In genomic region chr5:149678100-149678989, GRCm38 (mm10) we compare ENCODE assay signal across 8 mouse cellular contexts. TPM values are rescaled to one million over a fixed set of nuclear protein-coding genes. Genes with fewer than 3 reads are reported as not detected.
DNase-seq lines count a peak whose midpoint lies in the region; ATAC-seq lines count a peak whose summit lies in the region.

B3glct (plus strand) TSS chr5:149678230.

- H3K9me3 ChIP-seq in intestine, embryonic 16.5 days (ENCODE audit: control insufficient read depth, low read length), result no peaks in the 10 kb centered on the region
- H3K9me3 ChIP-seq in midbrain, embryonic 10.5 days (replicated peaks), result no peaks in the 10 kb centered on the region

- peak within 1 kb of the TSS; percentile 77 for H3K4me3 ChIP-seq in intestine, embryonic 16.5 days (ENCODE audit: low read length)
- H3K4me3 ChIP-seq in midbrain, embryonic 10.5 days, result peak within 1 kb of the TSS; percentile 85

- peak within 1 kb of the TSS; percentile 88 for H3K9ac ChIP-seq in intestine, embryonic 16.5 days (ENCODE audit: low read depth, low read length)

- WGBS in intestine, embryonic 16.5 days, result under 1% methylated on average over 100 of the region's 106 CpGs
- whole genome bisulfite sequencing in midbrain, embryonic 10.5 days, result under 1% methylated on average over 92 of the region's 106 CpGs

- no peaks in the 10 kb centered on the region for H3K27me3 ChIP-seq in intestine, embryonic 16.5 days (replicated peaks; ENCODE audit: control insufficient read depth, insufficient read depth, low read length)
- H3K27me3 ChIP-seq in midbrain, embryonic 10.5 days (ENCODE audit: low read depth, poor library complexity, severe bottlenecking), result 0 out of 2 replicates have a peak, but pooled peaks cover 4% of the 10 kb centered on the region

- H3K27ac ChIP-seq in intestine, embryonic 16.5 days (ENCODE audit: low read length), result peak within 1 kb of the TSS; percentile 77
- peak within 1 kb of the TSS; percentile 97 for H3K27ac ChIP-seq in midbrain, embryonic 10.5 days (replicated peaks)

- intact Hi-C loops in left cerebral cortex, postnatal 36 days (cut with DNase I), result loop anchor here (5.0 to 10.0 kb wide), 3 partner anchors 41 to 336 kb away; partner anchors contain the start of genes Hsph1 and Rxfp2

- ATAC-seq in intestine, embryonic 16.5 days, result peak; percentile 99

- H3K4me2 ChIP-seq in intestine, embryonic 16.5 days (ENCODE audit: low read depth, low read length), result peak within 1 kb of the TSS; percentile 100

- no peaks in the 10 kb centered on the region for H3K36me3 ChIP-seq in intestine, embryonic 16.5 days (ENCODE audit: control insufficient read depth, insufficient read depth, low read length)
- H3K36me3 ChIP-seq in midbrain, embryonic 10.5 days, result no peaks in the 10 kb centered on the region

- peak; percentile 58 for DNase-seq in adrenal gland, adult 8-10 months
- DNase-seq in embryo, embryonic 9.5 days (ENCODE audit: extremely low spot score), result peak; percentile 90
- DNase-seq in gastrocnemius, postnatal 4 days (ENCODE audit: low spot score in 2 of 2), result peak; percentile 85 to 86
- DNase-seq in left cerebral cortex, postnatal 36 days (ENCODE audit: low spot score in 2 of 2), result peak; percentile 79 to 87
- DNase-seq in midbrain, embryonic 10.5 days (ENCODE audit: low spot score), result peak; percentile 89
- DNase-seq in right cerebral cortex, postnatal 36 days (ENCODE audit: low spot score in 2 of 2), result peak; percentile 40 to 46
- peak; percentile 81 for DNase-seq in yolk sac, embryonic 10.5 days (ENCODE audit: low spot score)

- peaks cover 9% of the 10 kb centered on the region for H3K4me1 ChIP-seq in intestine, embryonic 16.5 days (ENCODE audit: control insufficient read depth, insufficient read depth, low read length)
- peaks cover 10% of the 10 kb centered on the region for H3K4me1 ChIP-seq in midbrain, embryonic 10.5 days

RNA-seq across cellular contexts. Expression of gene B3glct, which starts in this region (rescaled TPM):
- total RNA-seq in adrenal gland, adult 8-10 months (2022), result 10 to 100 TPM; 27.9 to 40.0 (median 34.9) TPM
- 10 to 100 TPM; 10.3 to 11.5 TPM for total RNA-seq in gastrocnemius, postnatal 4 days (2021)
- 9.7 and 11.4 TPM in 2 replicates for polyA plus RNA-seq in intestine, embryonic 16.5 days (2015; fragmentation: Nextera tagmentation; extraction: Ambion mirVana)
- total RNA-seq in left cerebral cortex, postnatal 36 days (2021), result 10 to 100 TPM; 13.5 to 14.7 TPM
- polyA plus RNA-seq in midbrain, embryonic 10.5 days (2016; fragmentation: Nextera tagmentation; extraction: Ambion mirVana), result 14.1 and 16.7 TPM in 2 replicates

Comparison
In these comparisons a context has a peak if more than half of its experiments do, and no peak if none do; other contexts are left out.
1. Peak in every context shown above with its lines: DNase-seq, ATAC-seq, H3K4me3 ChIP-seq and H3K27ac ChIP-seq.